Mouse (Mus musculus): ENCODE results near the gene Gm11444. TPM values are rescaled to one million over a fixed set of nuclear protein-coding genes. Genes with fewer than 3 reads are reported as not detected.
A peak's percentile ranks its signal among the peaks of the same experiment; 100 is the strongest.

The Gm11444 gene
- polyA plus RNA-seq, 1 experiment from 2014 or later, result not detected

- WGBS, result 4% methylated on average over 26 of the region's 26 CpGs
- peak overlapping the region; percentile 6; the same call in 1 of the 2 replicates for H3K4me3 ChIP-seq (replicated peaks)
Measured at GRCm38 (mm10) chr11:85888451-85888961, 38.4 kb upstream of the Gm11444 start.

GRCm38 (mm10) chr11:85887801-85888450 lies 37.8 kb upstream of the Gm11444 start:
- peaks cover 81% of the 10 kb centered on the region for H3K27me3 ChIP-seq (replicated peaks)
- H3K36me3 ChIP-seq, result no peaks in the 10 kb centered on the region
- H3K4me3 ChIP-seq (replicated peaks), result 0 out of 2 replicates have a peak overlapping the region, but pooled peaks have one; percentile 6
- peaks cover 20% of the 10 kb centered on the region for H3K4me1 ChIP-seq (replicated peaks)
- H3K9me3 ChIP-seq, result no peaks in the 10 kb centered on the region
- no peak overlapping the region; the same call in 1 of the 2 replicates for H3K4me2 ChIP-seq (replicated peaks)
- WGBS, result 9% methylated on average over 17 of the region's 17 CpGs
- no peak overlapping the region for H3K9ac ChIP-seq
- no peak for ATAC-seq
- H3K27ac ChIP-seq, result no peak overlapping the region

More at GRCm38 (mm10) chr11:85888451-85888961, 38.4 kb upstream of the Gm11444 start:
- no peaks in the 10 kb centered on the region for H3K36me3 ChIP-seq
- peak overlapping the region; percentile 37 for H3K4me2 ChIP-seq (replicated peaks)
- peaks cover 20% of the 10 kb centered on the region for H3K4me1 ChIP-seq (replicated peaks)
- no peaks in the 10 kb centered on the region for H3K9me3 ChIP-seq
- peaks cover 84% of the 10 kb centered on the region for H3K27me3 ChIP-seq (replicated peaks)
- ATAC-seq, result peak; percentile 83
- H3K27ac ChIP-seq, result no peak overlapping the region
- H3K9ac ChIP-seq, result no peak overlapping the region

GRCm38 (mm10) chr11:85887273-85887672 lies 37.1 kb upstream of the Gm11444 start:
- no peak overlapping the region for H3K9ac ChIP-seq
- no peaks in the 10 kb centered on the region for H3K9me3 ChIP-seq
- H3K27me3 ChIP-seq (replicated peaks), result peaks cover 81% of the 10 kb centered on the region
- no peaks in the 10 kb centered on the region for H3K36me3 ChIP-seq
- no peak for ATAC-seq
- 28% methylated on average over 6 of the region's 6 CpGs for whole genome bisulfite sequencing
- peaks cover 20% of the 10 kb centered on the region for H3K4me1 ChIP-seq (replicated peaks)
- no peak overlapping the region for H3K27ac ChIP-seq
- H3K4me3 ChIP-seq (replicated peaks), result no peak overlapping the region
- H3K4me2 ChIP-seq (replicated peaks), result no peak overlapping the region

GRCm38 (mm10) chr11:85886429-85886785 lies 36.3 kb upstream of the Gm11444 start:
- Histone ChIP-seq H3K9me3 (no peaks in the 10 kb centered on the region), H3K9ac (no peak overlapping the region), H3K36me3 (no peaks in the 10 kb centered on the region), H3K4me2 (replicated peaks) (no peak overlapping the region), H3K27ac (no peak overlapping the region), H3K27me3 (replicated peaks) (peaks cover 76% of the 10 kb centered on the region), H3K4me1 (replicated peaks) (peaks cover 20% of the 10 kb centered on the region), H3K4me3 (replicated peaks) (no peak overlapping the region)
- 7% methylated on average over 22 of the region's 22 CpGs for WGBS
- no peak for ATAC-seq

GRCm38 (mm10) chr11:85885665-85886428 lies 35.7 kb upstream of the Gm11444 start, which contains the start of gene Tbx4:
Gene Tbx4 (plus strand): TSS chr11:85886422.
- H3K4me1 ChIP-seq (replicated peaks), result peaks cover 20% of the 10 kb centered on the region
- H3K36me3 ChIP-seq, result no peaks in the 10 kb centered on the region
- no peak within 1 kb of the TSS for H3K4me3 ChIP-seq (replicated peaks)
- H3K9me3 ChIP-seq, result no peaks in the 10 kb centered on the region
- no peak within 1 kb of the TSS for H3K27ac ChIP-seq
- no peak within 1 kb of the TSS for H3K4me2 ChIP-seq (replicated peaks)
- H3K27me3 ChIP-seq (replicated peaks), result peaks cover 70% of the 10 kb centered on the region
- H3K9ac ChIP-seq, result no peak within 1 kb of the TSS
- WGBS, result 29% methylated on average over 21 of the region's 28 CpGs
- no peak for ATAC-seq

- no peak overlapping the region for H3K4me2 ChIP-seq (replicated peaks)
- no peaks in the 10 kb centered on the region for H3K36me3 ChIP-seq
- H3K4me3 ChIP-seq (replicated peaks), result no peak overlapping the region
- WGBS, result 70% methylated on average over 4 of the region's 4 CpGs
- no peaks in the 10 kb centered on the region for H3K9me3 ChIP-seq
- no peak for ATAC-seq
- H3K9ac ChIP-seq, result no peak overlapping the region
- H3K4me1 ChIP-seq (replicated peaks), result peaks cover 15% of the 10 kb centered on the region
- H3K27me3 ChIP-seq (replicated peaks), result peaks cover 57% of the 10 kb centered on the region
- no peak overlapping the region for H3K27ac ChIP-seq
Measured at GRCm38 (mm10) chr11:85884498-85884897, 34.4 kb upstream of the Gm11444 start.

- no peaks in the 10 kb centered on the region; the same call in 1 of the 2 replicates for H3K27me3 ChIP-seq (replicated peaks)
- no peak overlapping the region for H3K4me3 ChIP-seq (replicated peaks)
- no peak for ATAC-seq
- no peaks in the 10 kb centered on the region for H3K36me3 ChIP-seq
- H3K9me3 ChIP-seq, result no peaks in the 10 kb centered on the region
- no peak overlapping the region for H3K4me2 ChIP-seq (replicated peaks)
- H3K4me1 ChIP-seq (replicated peaks), result no peaks in the 10 kb centered on the region
- no peak overlapping the region for H3K9ac ChIP-seq
- 62% methylated on average over 24 of the region's 24 CpGs for WGBS
- H3K27ac ChIP-seq, result no peak overlapping the region
Measured at GRCm38 (mm10) chr11:85876059-85876788, 26.1 kb upstream of the Gm11444 start.

GRCm38 (mm10) chr11:85864363-85864762 lies 14.2 kb upstream of the Gm11444 start:
- Histone ChIP-seq H3K27me3 (replicated peaks) (0 out of 2 replicates have a peak, but pooled peaks cover 3% of the 10 kb centered on the region), H3K9me3 (no peaks in the 10 kb centered on the region), H3K36me3 (no peaks in the 10 kb centered on the region), H3K9ac (no peak overlapping the region), H3K4me3 (replicated peaks) (no peak overlapping the region), H3K27ac (no peak overlapping the region), H3K4me1 (replicated peaks) (no peaks in the 10 kb centered on the region), H3K4me2 (replicated peaks) (no peak overlapping the region)
- 45% methylated on average over 7 of the region's 7 CpGs for WGBS
- ATAC-seq, result no peak

- Histone ChIP-seq H3K9ac (no peak overlapping the region), H3K36me3 (no peaks in the 10 kb centered on the region), H3K4me3 (replicated peaks) (no peak overlapping the region), H3K27me3 (replicated peaks) (no peaks in the 10 kb centered on the region), H3K4me1 (replicated peaks) (no peaks in the 10 kb centered on the region), H3K9me3 (no peaks in the 10 kb centered on the region), H3K27ac (no peak overlapping the region), H3K4me2 (replicated peaks) (no peak overlapping the region)
- ATAC-seq, result no peak
- 41% methylated on average over 6 of the region's 6 CpGs for WGBS
Measured at GRCm38 (mm10) chr11:85857997-85858698, 8.0 kb upstream of the Gm11444 start.

- no peak for ATAC-seq
- 0 out of 2 replicates have a peak, but pooled peaks cover 3% of the 10 kb centered on the region for H3K27me3 ChIP-seq (replicated peaks)
- no peak overlapping the region for H3K27ac ChIP-seq
- H3K4me2 ChIP-seq (replicated peaks), result no peak overlapping the region
- H3K9ac ChIP-seq, result no peak overlapping the region
- H3K36me3 ChIP-seq, result no peaks in the 10 kb centered on the region
- 41% methylated on average over 6 of the region's 6 CpGs for WGBS
- H3K9me3 ChIP-seq, result no peaks in the 10 kb centered on the region
- H3K4me3 ChIP-seq (replicated peaks), result no peak overlapping the region
- H3K4me1 ChIP-seq (replicated peaks), result no peaks in the 10 kb centered on the region
Measured at GRCm38 (mm10) chr11:85850758-85851157, 625 bp upstream of the Gm11444 start.

GRCm38 (mm10) chr11:85849037-85849436 lies 1.1 kb downstream of the Gm11444 start:
- WGBS, result 2% methylated on average over 21 of the region's 21 CpGs
- peak overlapping the region; percentile 23 for H3K4me3 ChIP-seq (replicated peaks)
- no peaks in the 10 kb centered on the region for H3K36me3 ChIP-seq
- no peaks in the 10 kb centered on the region for H3K9me3 ChIP-seq
- ATAC-seq, result peak; percentile 60
- H3K9ac ChIP-seq, result no peak overlapping the region
- peak overlapping the region; percentile 58 for H3K4me2 ChIP-seq (replicated peaks)
- peaks cover 1% of the 10 kb centered on the region; the same call in 1 of the 2 replicates for H3K4me1 ChIP-seq (replicated peaks)
- H3K27me3 ChIP-seq (replicated peaks), result peaks cover 7% of the 10 kb centered on the region
- no peak overlapping the region for H3K27ac ChIP-seq

Measured in intestine, embryonic 15.5 days (tissue).